Mouse (Mus musculus) adrenal gland, postnatal 10 days (tissue): Measurements from ENCODE around the gene Creb3l2. TPM values are rescaled to one million over a fixed set of nuclear protein-coding genes. Genes with fewer than 3 reads are reported as not detected.
"Not testable (repeated sequence)": the region's sequence is repeated elsewhere in the genome, so short reads cannot be mapped to it uniquely, and the experiment has no call there.

Source experiments
- DNase-seq: peaks from one replicate; pipeline ENCODE4 v3.0.0; 2021; ENCODE audit warnings: mixed read lengths
- long read RNA-seq, 2 experiments: library from polyadenylated mRNA; stranded (forward); transcript quantifications; one replicate each; pipeline ENCODE4 v2.0.0; 2021
- total RNA-seq, 2 experiments: library from RNA; stranded (reverse); gene quantifications; 2 replicates each; pipeline ENCODE4 v1.2.3; 2021

The Creb3l2 gene
- 10 to 100 TPM; 42.8 to 46.2 TPM for total RNA-seq
- long read RNA-seq, experiment 1, full-length matches to known transcripts, result 2 of 20 reads
- long read RNA-seq, experiment 1, partial matches to known transcripts, result 2 of 20 reads
- long read RNA-seq, experiment 1, other reads (novel, unspliced or antisense), result 16 of 20 reads
- long read RNA-seq, experiment 2, full-length matches to known transcripts, result 4 of 15 reads
- long read RNA-seq, experiment 2, partial matches to known transcripts, result 1 of 15 reads
- long read RNA-seq, experiment 2, other reads (novel, unspliced or antisense), result 10 of 15 reads

DNA sequence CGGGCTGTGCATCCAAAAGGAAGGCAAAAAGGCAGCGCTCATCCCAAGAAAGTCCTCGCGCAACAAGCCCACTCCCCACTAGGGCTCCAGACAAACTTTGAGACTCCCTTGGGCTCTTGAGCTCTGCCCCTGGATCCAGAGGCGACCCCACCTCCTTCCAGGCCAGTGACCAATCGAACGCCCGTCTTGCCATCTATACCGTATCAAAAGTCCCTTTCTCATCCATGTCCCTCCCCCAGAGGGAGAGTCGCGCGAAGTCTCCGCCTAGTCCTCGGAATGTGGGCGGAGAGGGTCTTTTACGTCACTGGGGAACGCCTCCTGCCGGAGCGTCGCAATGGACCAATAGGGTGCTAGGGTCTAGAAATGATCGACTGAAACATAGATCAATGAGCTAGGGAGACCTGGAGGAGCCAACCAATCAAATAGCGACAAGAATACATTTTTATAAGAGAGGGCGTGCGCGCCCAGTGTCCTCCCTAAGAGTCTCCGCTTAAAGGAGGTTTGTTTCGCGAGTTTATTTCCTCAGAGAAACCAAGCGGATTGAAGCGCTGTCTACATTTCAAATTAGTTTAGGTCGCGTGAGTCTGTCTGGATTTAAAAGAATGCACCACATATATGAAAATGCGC, at the start of gene Creb3l2:
Creb3l2 (minus strand) TSS at position 106 of the 627 bp plus-strand sequence.
- DNase-seq, result peak; percentile 96

DNA sequence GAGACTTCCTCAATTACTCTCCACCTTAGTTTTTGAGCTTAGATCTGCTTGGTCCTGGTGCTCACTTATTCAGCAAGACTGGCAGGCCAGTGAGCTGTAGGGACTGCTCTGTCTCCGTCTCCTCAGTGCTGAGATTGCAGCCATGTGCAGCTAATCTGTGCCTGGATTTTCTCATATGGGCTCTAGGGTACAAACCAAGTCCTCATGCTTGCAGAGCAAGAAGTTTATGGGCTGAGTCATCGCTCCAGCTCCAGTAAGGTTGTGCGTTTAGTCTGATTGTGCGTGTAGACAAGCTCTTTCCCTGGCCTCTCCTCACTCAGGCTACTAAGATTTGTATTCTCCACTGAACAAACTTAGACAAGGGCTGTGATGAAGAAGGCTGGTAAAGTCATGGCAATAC, 44.6 kb upstream of the Creb3l2 start:
- no peak for DNase-seq

DNA sequence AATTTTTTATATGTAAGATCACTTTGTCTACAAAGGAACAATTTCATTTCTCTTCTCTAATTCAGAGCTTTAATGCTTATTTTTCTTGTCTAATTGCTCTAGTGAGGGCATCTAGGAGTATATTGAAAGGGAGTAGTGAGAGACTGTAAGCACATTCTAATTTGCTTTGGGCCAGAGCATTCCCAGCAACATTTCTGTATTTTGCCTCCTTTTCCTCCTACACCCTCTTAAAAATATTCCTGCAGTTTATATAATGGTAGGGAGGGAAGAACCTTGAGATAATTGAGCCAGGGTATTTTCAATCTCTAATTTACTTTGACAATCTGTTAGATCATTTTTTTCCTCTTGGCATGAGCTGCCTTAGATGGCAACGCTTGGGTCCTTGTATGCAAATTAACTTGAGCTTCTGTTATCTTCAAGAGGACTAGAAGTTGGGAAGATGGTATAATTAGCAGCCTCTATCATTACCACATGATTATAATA, 42.7 kb upstream of the Creb3l2 start:
- no peak for DNase-seq

DNA sequence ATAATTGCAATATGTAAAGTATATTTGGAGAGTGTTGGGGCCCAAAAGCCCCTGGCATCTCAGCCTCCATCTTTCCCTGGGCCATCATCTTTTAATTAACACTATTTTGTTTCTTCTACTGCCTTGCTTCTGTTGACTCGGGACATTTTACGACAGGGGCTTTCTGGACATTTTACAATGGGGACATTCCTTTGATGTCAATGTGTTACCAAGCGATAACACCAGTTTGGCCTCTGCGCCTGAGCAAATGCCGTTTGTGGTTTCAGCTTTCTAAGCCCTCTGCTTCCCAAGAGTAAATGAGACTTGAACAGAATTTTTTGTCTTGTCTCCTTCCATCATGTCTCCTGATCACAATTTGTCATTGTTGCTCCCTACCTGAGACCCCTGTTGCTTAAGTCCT, 41.3 kb upstream of the Creb3l2 start:
- no peak for DNase-seq

DNA sequence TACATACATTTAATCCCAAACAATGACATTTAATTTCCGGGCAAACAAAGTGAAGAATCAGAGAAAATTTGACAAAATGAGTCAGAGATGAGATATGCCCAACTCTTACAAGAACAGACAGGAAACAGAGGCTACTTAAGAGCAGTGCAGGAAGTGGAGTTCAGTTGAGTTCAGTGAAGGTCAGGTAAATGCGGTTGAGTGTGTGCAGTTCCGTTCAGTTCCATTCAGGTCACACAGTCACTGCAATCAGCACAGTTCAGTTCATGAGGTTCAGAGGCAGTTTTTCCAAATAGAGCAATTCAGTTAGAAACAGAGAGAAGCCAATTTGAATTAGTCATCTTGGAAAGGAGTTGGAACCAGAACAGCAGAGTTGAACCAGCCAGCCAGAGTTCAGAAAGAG, 39.2 kb upstream of the Creb3l2 start:
- DNase-seq, result no peak

DNA sequence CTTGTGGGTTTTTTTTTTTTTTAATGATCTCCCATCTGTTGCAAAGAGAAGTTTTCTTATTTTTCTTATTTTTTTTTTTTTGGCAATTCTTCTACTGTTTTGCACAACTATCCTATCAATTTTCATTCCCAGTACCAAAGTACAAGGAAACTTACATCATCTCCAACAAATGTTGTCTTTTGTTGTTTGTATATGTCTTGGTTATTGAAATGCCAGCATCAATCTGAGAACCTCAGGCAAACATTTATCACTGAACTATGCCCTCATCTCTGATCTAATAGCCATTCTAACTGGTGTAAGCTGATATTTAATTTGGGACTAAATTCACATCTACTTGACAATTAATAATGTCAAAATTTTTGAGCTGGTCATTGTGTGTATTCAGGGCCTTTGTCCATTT, 38.1 kb upstream of the Creb3l2 start:
- no peak for DNase-seq

DNA sequence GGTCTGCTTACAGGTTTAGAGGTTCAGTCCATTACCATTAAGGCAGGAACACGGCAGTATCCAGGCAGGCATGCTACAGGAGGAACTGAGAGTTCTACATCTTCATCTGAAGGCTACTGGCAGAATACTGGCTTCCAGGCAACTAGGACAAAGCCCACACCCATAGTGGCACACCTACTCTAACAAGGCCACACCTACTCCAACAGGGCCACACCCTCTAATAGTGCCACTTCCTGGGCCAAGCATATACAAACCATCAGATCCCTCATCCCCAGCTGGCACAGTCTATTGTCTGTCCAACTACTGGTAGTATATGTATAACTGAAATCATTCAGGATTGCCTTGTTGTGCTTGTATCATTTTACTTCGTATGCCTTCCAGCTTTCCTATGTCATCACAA, 36.5 kb upstream of the Creb3l2 start:
- DNase-seq, result no peak

DNA sequence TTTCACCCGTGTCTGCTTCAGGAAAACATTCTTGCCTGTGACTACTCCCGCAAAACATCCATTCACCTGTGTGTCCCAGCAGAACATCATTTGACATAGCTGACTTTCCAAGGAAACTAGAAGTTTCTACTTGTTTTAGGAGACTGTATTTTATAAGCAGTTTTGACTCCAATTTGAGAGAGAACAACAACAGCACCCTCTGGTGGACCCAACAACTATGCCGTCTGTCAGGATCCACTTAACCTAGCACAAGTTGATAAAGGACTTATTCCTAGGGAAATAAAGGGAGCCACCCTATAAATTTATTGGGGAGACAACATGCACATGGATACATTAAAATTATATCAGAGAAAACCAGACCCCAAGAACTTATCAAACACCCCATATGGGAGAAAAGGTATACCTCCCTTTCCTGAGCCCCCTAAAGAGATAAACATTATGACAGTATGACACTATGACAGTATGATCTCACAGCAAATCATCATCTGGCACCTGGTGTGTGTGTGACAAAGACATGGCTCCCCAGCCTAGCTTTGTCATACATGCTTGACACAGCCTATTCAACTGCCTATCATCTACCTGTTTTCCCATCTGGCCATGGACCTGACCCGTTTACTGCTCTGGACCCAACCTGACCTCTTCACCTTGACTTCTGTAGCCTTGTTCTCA, 31.9 kb upstream of the Creb3l2 start:
- peak; percentile 29 for DNase-seq

DNA sequence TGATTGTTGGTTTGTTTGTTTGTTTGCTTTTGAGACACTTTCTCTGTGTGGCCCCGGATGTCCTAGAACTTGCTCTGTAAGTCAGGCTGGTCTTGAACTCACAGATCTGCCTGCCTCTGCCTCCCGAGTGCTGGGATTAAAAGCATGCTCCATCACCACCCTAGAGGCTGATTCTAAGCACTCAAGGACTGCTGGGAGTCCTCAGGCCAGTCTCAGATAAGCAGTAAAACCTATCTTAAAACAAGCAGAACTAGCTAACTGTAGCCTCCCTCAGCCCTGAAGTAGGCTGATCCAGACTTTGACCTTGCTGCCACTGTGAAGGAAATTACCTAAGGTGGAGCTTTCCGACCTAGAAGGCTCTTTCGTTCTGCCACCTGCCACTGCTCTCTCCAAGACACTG, 28.3 kb upstream of the Creb3l2 start:
- DNase-seq, result no peak

DNA sequence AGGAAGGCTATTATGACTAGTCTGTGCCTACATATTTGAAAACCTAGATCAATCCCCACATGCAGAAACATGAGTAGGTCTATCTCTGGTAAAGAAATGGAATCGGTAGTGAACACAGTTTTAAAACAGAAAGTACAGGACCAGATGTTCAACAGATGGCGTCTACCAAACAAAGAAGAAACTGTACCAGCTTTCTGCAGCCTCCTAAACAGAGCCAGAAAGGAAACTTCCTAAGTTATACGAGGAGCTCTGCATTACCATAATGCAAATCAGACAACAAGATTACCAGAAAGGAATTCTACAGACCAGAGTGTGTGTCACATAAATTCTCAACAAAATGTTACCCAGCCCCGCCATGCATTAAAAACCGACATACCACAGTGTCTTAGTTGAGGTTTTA, 23.9 kb upstream of the Creb3l2 start:
- DNase-seq, result no peak

DNA sequence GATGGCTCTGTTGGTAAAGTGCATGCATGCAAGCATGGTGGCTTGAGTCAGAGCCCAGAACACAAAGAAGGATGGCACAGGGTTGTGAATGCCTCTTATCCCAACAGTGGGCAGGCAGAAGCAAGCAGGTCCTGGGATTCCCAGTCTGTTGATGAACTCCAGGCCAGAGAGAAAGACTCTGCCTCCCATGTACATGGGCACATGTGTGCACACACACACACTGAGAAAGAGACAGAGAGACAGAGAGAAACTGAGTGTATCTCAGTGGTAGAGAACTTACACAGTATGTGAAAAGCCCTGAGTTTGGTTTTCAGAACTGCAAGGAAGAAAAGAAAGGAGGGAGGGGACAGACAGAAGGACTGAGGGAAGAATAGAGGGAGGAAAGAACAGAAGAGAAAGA, 23.4 kb upstream of the Creb3l2 start:
- no peak for DNase-seq

DNA sequence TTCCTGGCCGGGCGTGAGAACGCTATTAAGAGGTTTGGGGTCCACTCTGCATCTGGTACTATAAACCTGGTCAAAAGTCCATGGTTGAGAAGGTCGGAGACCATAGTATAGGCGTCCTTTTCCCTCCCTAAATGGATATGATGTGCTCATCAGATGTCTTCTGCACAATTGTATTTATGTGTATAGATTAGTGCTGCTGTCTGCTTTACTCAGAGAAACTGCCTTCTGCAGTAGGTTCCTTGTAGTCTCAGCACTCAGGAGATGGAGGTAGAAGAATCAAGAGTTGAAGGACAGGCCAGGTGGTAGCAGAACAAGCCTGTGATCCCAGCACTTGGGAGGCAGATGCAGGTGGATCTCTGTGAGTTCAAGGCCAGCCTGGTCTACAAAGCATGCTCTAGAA, 22.6 kb upstream of the Creb3l2 start:
- DNase-seq, result no peak

DNA sequence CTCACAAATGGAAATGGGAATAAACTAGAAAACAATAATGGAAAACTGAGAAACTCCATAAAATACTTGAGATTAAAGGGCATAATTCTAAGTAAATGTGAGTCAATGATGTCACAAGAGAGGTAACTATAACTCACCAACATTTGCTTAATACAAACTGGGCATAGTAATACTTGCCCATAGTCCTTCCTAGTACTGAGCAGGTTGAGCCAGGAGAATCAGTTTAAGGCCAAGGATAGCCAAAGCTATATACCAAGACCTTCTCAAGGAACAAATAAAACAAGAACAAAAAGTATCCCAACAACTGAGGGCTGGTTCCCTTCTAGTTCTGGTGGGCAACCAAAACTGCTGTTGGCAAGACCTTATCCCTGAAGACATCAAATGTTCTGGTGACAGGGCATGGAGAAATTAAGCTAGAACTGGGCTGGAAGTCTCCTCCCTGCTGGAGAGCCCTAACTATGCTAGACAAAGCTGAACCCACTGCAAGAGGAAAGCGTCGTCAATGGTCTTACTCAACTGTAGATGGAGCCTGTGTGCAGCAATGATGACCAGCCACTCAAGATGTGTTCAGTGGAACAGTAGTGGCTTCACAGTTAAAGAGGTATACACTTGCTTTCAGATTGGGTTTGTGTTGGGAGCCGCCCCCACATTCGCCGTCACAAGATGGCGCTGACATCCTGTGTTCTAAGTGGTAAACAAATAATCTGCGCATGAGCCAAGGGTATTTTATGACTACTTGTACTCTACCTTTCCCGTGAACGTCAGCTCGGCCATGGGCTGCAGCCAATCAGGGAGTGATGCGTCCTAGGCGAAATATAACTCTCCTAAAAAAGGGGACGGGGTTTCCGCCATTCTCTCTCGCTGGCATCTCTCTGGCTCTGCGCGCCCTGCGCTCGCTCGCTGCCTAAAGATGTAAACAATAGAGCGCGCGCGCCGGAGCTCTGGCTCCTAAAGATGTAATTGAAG, 21.9 kb upstream of the Creb3l2 start:
- peak; percentile 35 for DNase-seq

DNA sequence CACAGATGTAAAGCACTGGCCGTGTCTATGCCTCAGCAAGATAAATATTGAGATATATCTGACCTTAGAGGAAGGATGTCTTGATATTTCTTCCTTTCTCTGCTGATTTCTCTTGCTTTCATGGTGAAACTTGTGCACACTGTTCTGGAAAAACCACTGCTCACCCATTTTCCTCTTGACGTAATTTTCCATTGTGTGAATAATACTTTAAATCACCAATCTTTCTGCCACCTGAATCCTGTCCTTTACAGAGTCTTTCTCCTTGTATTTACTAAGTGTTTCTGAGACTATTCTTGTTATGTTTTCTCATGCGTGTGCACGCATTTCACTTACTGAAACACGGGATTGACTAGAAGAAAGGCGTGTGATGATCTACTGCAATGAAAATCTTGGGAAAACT, 18.7 kb upstream of the Creb3l2 start:
- no peak for DNase-seq

DNA sequence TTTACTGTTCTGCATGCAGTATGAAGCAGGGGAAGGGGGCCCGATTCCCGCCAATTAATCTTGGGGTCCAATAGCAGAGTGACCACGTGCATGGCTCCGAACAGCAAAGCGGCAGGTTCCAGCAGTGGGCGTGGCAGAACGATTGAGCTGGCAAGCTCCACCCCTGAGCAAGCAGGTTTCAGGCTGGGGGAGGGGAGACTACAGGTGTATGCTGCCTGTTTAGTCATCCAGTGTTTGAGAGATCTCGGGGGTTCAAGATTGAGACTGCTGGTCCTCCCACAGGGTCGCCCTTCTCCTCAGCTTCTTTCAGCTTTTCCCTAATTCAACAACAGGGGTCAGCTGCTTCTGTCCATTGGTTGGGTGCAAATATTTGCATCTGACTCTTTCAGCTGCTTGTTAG, 17.7 kb upstream of the Creb3l2 start:
- DNase-seq, result not testable (repeated sequence)

DNA sequence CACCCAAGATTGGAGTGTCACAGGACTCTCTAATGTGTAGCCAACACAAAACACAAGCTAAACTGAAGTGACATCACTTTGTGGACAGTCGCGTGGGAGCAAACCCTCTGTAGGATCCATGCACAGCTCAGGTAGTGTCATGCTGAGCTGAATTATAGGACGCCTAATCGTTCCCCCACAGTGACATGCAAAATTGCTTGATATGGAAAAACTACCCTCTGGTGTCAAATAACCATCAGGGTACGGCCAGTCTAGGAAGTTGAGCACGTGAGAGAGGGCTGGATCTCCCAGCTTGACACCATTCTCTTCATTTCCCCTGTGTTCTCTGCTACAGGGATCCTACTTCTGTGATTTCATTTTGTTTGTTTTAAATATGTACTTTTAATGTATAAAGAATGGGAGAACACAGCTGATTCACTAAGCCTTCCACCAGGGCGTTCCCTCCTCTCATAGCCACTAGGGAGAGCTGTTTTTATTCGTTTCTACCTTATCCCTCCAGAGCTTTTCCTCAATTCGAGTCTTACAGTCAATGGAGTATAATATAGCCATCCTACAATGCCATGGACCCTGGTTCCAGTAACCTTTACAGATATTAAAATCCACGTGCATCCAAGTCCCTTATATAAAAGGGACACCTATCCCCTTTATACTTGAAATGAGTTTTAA, 16.2 kb upstream of the Creb3l2 start:
- DNase-seq, result no peak

DNA sequence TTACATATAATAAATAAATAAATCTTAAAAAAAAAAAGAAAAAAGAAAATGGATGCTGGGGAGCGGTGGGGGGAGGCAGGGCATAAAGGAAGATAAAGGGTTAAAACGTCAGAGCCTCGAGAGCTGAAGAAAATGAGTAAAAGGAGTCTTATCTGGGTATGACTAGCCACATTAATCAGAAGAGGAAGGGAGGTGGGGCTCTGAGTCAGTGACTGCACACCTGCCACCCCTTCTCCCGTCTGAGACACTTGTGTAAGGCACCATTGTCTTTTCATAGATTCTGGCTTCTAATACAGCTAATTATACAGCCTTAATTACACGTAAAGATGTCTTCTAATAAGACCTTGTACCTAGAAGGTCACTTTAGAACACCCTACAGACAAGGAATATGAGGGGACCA, 13.6 kb upstream of the Creb3l2 start:
- DNase-seq, result no peak

DNA sequence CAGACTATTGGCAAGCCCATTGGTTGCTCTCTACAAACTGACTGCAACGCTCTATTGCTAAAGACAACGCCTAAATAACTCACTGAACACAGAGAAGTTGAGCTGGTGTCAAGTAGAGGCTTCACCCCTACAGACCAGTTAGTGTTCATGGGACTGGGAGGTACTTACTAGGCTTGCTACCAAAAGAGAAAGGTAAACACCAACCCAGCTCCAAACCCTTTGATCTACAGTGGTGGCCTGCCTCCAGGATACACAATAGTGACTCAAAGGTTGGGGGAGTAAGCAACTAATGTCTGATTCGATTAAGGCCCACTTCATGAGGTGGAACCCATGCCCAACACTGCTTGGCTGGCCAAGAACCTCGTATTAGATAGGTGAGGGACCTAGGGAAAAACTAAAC, 11.1 kb upstream of the Creb3l2 start:
- DNase-seq, result no peak

DNA sequence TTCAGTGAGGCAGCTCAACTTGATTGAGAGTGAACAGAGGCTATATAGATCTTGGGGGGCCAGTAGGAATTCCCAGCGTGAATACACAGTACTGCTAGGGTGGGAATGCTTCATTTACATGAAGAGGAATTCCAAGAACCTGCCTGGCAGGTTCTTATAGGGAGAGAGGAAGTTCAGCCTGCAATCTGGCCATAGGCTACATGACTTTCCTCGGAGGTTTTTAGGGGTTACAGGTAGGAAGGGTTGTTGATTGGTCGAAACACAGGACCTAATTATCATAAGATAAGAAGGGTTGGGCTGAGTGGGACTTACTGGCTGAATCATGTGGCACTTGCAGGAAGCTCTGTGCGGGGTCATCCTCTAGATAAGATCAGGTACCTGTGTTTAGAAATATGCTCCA, 9.7 kb upstream of the Creb3l2 start:
- no peak for DNase-seq

DNA sequence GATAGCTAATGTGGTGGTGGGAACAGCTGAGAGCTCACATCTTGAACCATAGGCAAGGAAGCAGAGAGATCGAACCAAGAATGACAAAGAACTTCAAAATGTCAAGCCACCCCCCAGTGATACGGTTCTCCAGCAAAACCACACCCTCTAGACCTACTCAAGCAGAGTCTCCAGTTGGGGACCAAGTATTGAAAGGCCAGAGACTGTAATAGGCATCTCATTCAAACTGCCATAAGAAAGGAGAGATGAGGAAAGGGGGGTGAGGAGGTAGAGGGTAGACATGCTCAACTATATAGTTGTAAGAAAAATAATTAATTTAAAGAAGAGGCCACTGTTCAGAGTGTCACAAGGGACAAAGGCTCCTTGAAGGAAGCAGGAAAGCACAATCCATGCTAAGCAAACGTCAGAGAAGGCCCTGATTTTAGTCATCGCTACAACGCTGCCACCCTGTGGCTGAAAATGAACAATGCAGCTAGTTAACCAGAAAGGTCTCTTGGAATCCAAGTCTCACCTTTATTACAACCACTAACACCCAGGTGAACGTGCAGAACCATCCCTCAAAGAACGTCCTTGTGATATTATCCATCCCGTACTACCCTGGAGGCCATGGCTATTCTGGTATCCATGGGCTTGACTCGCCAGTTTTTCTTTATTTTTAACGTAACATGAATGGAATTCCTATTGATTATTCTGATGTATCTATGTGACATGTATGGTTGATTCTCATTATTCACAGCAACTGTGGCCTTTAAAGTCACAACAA, 5.9 kb upstream of the Creb3l2 start:
- peak; percentile 83 for DNase-seq

DNA sequence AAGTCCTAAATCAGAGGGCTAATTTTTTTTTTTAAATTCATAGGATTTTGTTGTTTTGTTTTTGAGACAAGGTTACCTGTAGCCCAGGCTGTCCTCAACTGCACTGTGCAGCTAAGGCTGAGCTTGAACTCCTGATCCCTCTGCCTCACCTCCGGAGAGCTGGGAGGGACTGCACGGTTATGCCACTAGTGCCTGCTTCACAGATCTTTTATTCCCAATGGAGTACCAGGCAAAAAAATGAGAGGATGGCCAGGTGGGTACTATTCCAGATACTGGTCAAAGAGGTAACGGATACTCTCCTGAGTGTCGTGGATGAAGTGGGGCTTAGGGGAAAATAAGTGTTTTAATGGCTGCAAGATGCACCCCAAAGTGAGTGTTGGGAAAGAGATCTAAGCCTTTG, 835 bp upstream of the Creb3l2 start:
- DNase-seq, result no peak
